Mouse (Mus musculus) testis, adult 2 months (tissue): ENCODE data around the gene Crtc1.

Experiments used
- CTCF ChIP-seq: fragments of 200-500 bp; IDR thresholded peaks from 2 replicates; pipeline ENCODE4 v1.5.1; 2012; ENCODE audit warnings: low read depth, mild to moderate bottlenecking, inconsistent platforms, low read length, moderate library complexity; ENCODE audit not compliant: control insufficient read depth, insufficient read depth, insufficient replicate concordance
- POLR2A ChIP-seq: fragments of 200-500 bp; IDR thresholded peaks from 2 replicates; pipeline ENCODE4 v1.6.1; 2012; ENCODE audit warnings: low read depth, mild to moderate bottlenecking, inconsistent platforms, low read length, moderate library complexity; ENCODE audit not compliant: control insufficient read depth

DNA sequence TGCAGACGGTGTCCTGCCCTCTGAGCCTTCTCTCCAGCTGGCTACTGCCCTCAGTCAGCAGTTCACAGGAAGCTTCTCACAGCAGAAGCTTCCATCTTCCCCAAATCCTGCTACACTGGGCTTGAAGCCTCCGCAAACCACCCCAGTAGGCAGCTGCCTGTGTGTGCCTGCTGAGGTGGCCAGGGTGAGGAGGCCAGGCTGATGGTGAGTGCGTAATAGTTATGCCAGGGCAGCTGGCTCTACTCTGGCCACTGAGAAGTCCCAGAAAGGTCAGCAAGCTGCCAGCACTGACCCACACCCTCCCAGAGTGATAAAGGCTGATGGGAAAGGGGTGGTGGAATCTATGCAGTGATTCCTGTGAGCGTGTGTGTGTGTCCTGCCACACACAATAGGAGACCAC, 26.9 kb upstream of the Crtc1 start:
- TF ChIP-seq POLR2A (no peak), CTCF (no peak)
